ENCODE assay signal across 31 mouse cellular contexts in the genomic region with DNA sequence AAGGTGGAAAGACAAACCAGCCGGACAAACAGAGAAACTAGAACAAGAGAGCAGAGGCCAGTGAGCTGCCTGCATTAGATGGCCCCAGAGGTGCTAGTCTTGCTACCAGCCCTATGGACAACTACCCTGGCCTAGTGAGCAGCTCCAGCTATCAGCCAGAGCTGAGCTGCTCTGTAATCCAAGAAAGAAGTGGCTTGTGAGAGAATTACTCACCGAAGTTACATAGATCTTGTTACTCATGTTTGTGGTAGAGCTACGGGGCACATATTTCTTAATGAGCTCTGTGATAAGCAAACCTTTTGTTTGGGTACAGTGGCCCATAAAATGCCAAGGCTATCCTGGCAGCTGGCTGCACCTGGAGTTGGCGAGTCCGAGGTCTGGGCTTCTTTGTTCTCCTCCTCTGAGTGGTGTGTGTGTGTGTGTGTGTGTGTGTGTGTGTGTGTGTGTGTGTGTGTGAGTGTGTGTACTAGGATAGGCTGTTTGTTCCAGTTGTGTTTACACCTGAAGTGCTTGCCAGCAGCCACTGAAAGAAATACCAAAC. TPM values are rescaled to one million over a fixed set of nuclear protein-coding genes. Genes with fewer than 3 reads are reported as not detected.
DNase-seq lines count a peak whose midpoint lies in the region; ATAC-seq and TF ChIP-seq lines count a peak whose summit lies in the region.
"Had no signal": no experiment of that assay in that cellular context is flagged by ENCODE, and none has a peak within 500 bp of the region (broad histone marks: within the 10 kb centered on the region; RNA-seq: fewer than 3 reads in every experiment).

No protein-coding gene starts in this region.

- POLR2A ChIA-PET in Patski (lab: Charles Lee) = interaction anchor here (3.0 kb wide), 1 partner anchor 64 kb away, joined by 9 read pairs; no protein-coding TSS in a partner anchor

- no peak for TF ChIP-seq POLR2A in lung, adult 2 months (IDR thresholded peaks at IDR 0.05; ENCODE audit: borderline replicate concordance, extremely low read depth, low read depth, low read length)
- TF ChIP-seq POLR2A in small intestine, adult 2 months (IDR thresholded peaks at IDR 0.05; ENCODE audit: low read depth, low read length) = no peak

- TF ChIP-seq CTCF in lung, adult 2 months (IDR thresholded peaks at IDR 0.05; ENCODE audit: insufficient read depth, low read length) = no peak
- TF ChIP-seq CTCF in Patski (IDR thresholded peaks at IDR 0.05) = no peak
- no peak for TF ChIP-seq CTCF in small intestine, adult 2 months (IDR thresholded peaks at IDR 0.05; ENCODE audit: extremely low read depth, insufficient read length, insufficient replicate concordance, low read depth, low read length)

- WGBS in lung, adult 2 months = 56% methylated on average over 5 of the region's 5 CpGs
- WGBS in small intestine, adult 2 months = 20% methylated on average over 5 of the region's 5 CpGs

- H3K4me1 ChIP-seq in lung, adult 2 months (ENCODE audit: control insufficient read depth, insufficient read depth, low read length) = no peaks in the 10 kb centered on the region
- H3K4me1 ChIP-seq in small intestine, adult 2 months (ENCODE audit: control insufficient read depth, insufficient read depth, insufficient read length, low read length) = no peaks in the 10 kb centered on the region
- H3K4me1 ChIP-seq: hindbrain, embryonic 15.5 days; midbrain, embryonic 15.5 days had no signal

- H3K36me3 ChIP-seq in small intestine, adult 2 months (ENCODE audit: control insufficient read depth, insufficient read depth, low read length) = no peaks in the 10 kb centered on the region
- H3K36me3 ChIP-seq: forebrain, embryonic 10.5 days; hindbrain, embryonic 15.5 days; liver, embryonic 15.5 days; midbrain, embryonic 15.5 days had no signal

- no peak overlapping the region for H3K4me3 ChIP-seq in lung, adult 2 months (replicated peaks; ENCODE audit: extremely low read depth, low read depth, low read length)
- no peak overlapping the region for H3K4me3 ChIP-seq in small intestine, adult 2 months (ENCODE audit: low read depth, low read length)
- H3K4me3 ChIP-seq: forebrain, embryonic 10.5 days; hindbrain, embryonic 15.5 days; liver, embryonic 15.5 days; midbrain, embryonic 15.5 days had no signal

- in situ Hi-C loops in Patski (cut with MboI; ENCODE audit: low pct_unique_long_range_greater_than_20kb) = loop anchor here (10.0 kb wide), 1 partner anchor 148 kb away; no protein-coding TSS in a partner anchor

- H3K27ac ChIP-seq in small intestine, adult 2 months (ENCODE audit: insufficient read depth, low read depth, low read length) = peak overlapping the region; percentile 37
- H3K27ac ChIP-seq: forebrain, embryonic 10.5 days; hindbrain, embryonic 15.5 days; liver, embryonic 15.5 days; macrophage; midbrain, embryonic 15.5 days had no signal

- CTCF ChIA-PET in Patski (lab: Charles Lee) = interaction anchor here (0.7 to 7.7 kb wide), 5 partner anchors 12 to 61 kb away, joined by 3 to 174 read pairs (median 4); no protein-coding TSS in a partner anchor

- H3K27me3 ChIP-seq in Patski = no peaks in the 10 kb centered on the region
- no peaks in the 10 kb centered on the region for H3K27me3 ChIP-seq in small intestine, adult 2 months (ENCODE audit: control insufficient read depth, insufficient read depth, low read length)
- H3K27me3 ChIP-seq: hindbrain, embryonic 15.5 days; liver, embryonic 15.5 days; midbrain, embryonic 15.5 days had no signal

- peak; percentile 16 for DNase-seq in adrenal gland, postnatal 10 days
- DNase-seq in adrenal gland, adult 18-20 months (ENCODE audit: low spot score in 2 of 2) = no peak
- peak; percentile 7 for DNase-seq in lung, postnatal 36 days
- no peak for DNase-seq in lung, adult 2 months
- DNase-seq in Patski (ENCODE audit: low read depth, low spot score) = peak; percentile 65
- DNase-seq in thymus, postnatal 25 days = no peak
- DNase-seq in right cerebral cortex, adult 2 months (ENCODE audit: low spot score in 2 of 2) = no peak
- DNase-seq: B cell, adult 2 months; cerebellum, adult 11 months; cerebellum, adult 9-11 months; kidney, adult 9 months; kidney, postnatal 4 days; liver; right cerebral cortex, postnatal 14 days; spleen, adult 18-20 months; thymus, postnatal 36 days had no signal

- ATAC-seq in Patski = peak; percentile 86
- ATAC-seq: midbrain, embryonic 15.5 days had no signal

RNA-seq across cellular contexts. Expression of a gene that starts 19.3 kb away (rescaled TPM):
- total RNA-seq in adrenal gland, postnatal 10 days (2021) = under 1 TPM; 0.90 to 0.91 TPM
- total RNA-seq in adrenal gland, adult 18-20 months (2021) = under 1 TPM; 0.36 to 0.38 TPM
- polyA plus RNA-seq in lung, adult 2 months (2012; rRNA removed) = 2.2 and 3.2 TPM in 2 replicates
- not detected for polyA plus RNA-seq in Patski (2021)
- 11.4 and 18.4 TPM in 2 replicates for polyA plus RNA-seq in small intestine, adult 2 months (2012; rRNA removed)
- total RNA-seq: hematopoietic stem cell, adult 5-6 weeks had no signal
- polyA plus RNA-seq: macrophage had no signal

RNA-seq across cellular contexts. Expression of a gene that starts 49.3 kb away (rescaled TPM):
- total RNA-seq in adrenal gland, postnatal 10 days (2021) = 10 to 100 TPM; 19.9 to 27.6 TPM
- total RNA-seq in adrenal gland, adult 18-20 months (2021) = 10 to 100 TPM; 17.7 to 19.4 TPM
- 2.9 and 5.0 TPM in 2 replicates for polyA plus RNA-seq in lung, adult 2 months (2012; rRNA removed)
- polyA plus RNA-seq in Patski (2021) = 146 TPM
- 0.98 and 1.2 TPM in 2 replicates for polyA plus RNA-seq in small intestine, adult 2 months (2012; rRNA removed)

RNA-seq across cellular contexts. Expression of a gene that starts 50.0 kb away (rescaled TPM):
- not detected for total RNA-seq in adrenal gland, postnatal 10 days (2021)
- not detected for total RNA-seq in adrenal gland, adult 18-20 months (2021)
- polyA plus RNA-seq in lung, adult 2 months (2012; rRNA removed) = not detected in 2 replicates
- polyA plus RNA-seq in Patski (2021) = 0.19 TPM
- polyA plus RNA-seq in small intestine, adult 2 months (2012; rRNA removed) = not detected in 2 replicates
- total RNA-seq: common myeloid progenitor, adult 5-6 weeks; hematopoietic stem cell, adult 5-6 weeks; left cerebral cortex, adult 18-20 months; left cerebral cortex, postnatal 36 days; MEL had no signal
- polyA plus RNA-seq: gonadal fat pad, adult 2 months; heart, embryonic 16.5 days; intestine, embryonic 14.5 days; liver, embryonic 15.5 days; lung, embryonic 16.5 days; macrophage had no signal

Comparison
In these comparisons a context has a peak if more than half of its experiments do, and no peak if none do; other contexts are left out.
1. DNase-seq: peak in adrenal gland, postnatal 10 days (single experiment), lung, postnatal 36 days (single experiment) and Patski (single experiment); none in adrenal gland, adult 18-20 months (0 of 2), lung, adult 2 months (single experiment), thymus, postnatal 25 days (single experiment) and right cerebral cortex, adult 2 months (0 of 2).
2. RNA of a gene that starts 49.3 kb away (polyA plus RNA-seq): 146 TPM in Patski (single experiment); 2.9 to 5.0 TPM in lung, adult 2 months and 0.98 to 1.2 TPM in small intestine, adult 2 months; every median in the first group is over 10 times any median in the second.